Mouse (Mus musculus) erythroblast, embryonic 14.5 days (primary cell): ENCODE results near the gene Osmr.

ENCODE experiments used
- GATA1 ChIP-seq: IDR thresholded peaks from 2 replicates; pipeline ENCODE4 v1.6.1; 2012; ENCODE audit warnings: low read length, inconsistent platforms, mixed read lengths
- TAL1 ChIP-seq: IDR thresholded peaks from 3 replicates; pipeline ENCODE4 v1.6.1; 2012; ENCODE audit warnings: low read length, inconsistent platforms, mixed read lengths

- TF ChIP-seq TAL1: no peak
- no peak for TF ChIP-seq GATA1
Observed at GRCm38 (mm10) chr15:6882180-6882579, 7.4 kb upstream of the Osmr start.
